Mouse (Mus musculus): Measurements from ENCODE around the gene Tfap2b.

Gene Tfap2b

GRCm38 (mm10) chr1:19232743-19233142, 24.0 kb downstream of the Tfap2b start:
- no peak for DNase-seq (ENCODE audit: extremely low read depth, low read depth)

- no peak for DNase-seq (ENCODE audit: extremely low read depth, low read depth)
Measured at GRCm38 (mm10) chr1:19233857-19234256, 25.1 kb downstream of the Tfap2b start.

- no peak for DNase-seq (ENCODE audit: extremely low read depth, low read depth)
Measured at GRCm38 (mm10) chr1:19234432-19235205, 25.9 kb downstream of the Tfap2b start.

GRCm38 (mm10) chr1:19236051-19236450, 27.3 kb downstream of the Tfap2b start:
- no peak for DNase-seq (ENCODE audit: extremely low read depth, low read depth)

GRCm38 (mm10) chr1:19236591-19236990, 27.9 kb downstream of the Tfap2b start:
- DNase-seq (ENCODE audit: extremely low read depth, low read depth), result no peak

- no peak for DNase-seq (ENCODE audit: extremely low read depth, low read depth)
Measured at GRCm38 (mm10) chr1:19237061-19237460, 28.3 kb downstream of the Tfap2b start.

GRCm38 (mm10) chr1:19237721-19238410, 29.2 kb downstream of the Tfap2b start:
- no peak for DNase-seq (ENCODE audit: extremely low read depth, low read depth)

GRCm38 (mm10) chr1:19240054-19240453, 31.3 kb downstream of the Tfap2b start:
- no peak for DNase-seq (ENCODE audit: extremely low read depth, low read depth)

GRCm38 (mm10) chr1:19241316-19241715, 32.6 kb downstream of the Tfap2b start:
- DNase-seq (ENCODE audit: extremely low read depth, low read depth), result no peak

- DNase-seq (ENCODE audit: extremely low read depth, low read depth), result no peak
Measured at GRCm38 (mm10) chr1:19242021-19242420, 33.3 kb downstream of the Tfap2b start.

- no peak for DNase-seq (ENCODE audit: extremely low read depth, low read depth)
Measured at GRCm38 (mm10) chr1:19245032-19245431, 36.3 kb downstream of the Tfap2b start.

- no peak for DNase-seq (ENCODE audit: extremely low read depth, low read depth)
Measured at GRCm38 (mm10) chr1:19251286-19251685, 42.6 kb downstream of the Tfap2b start.

- DNase-seq (ENCODE audit: extremely low read depth, low read depth), result no peak
Measured at GRCm38 (mm10) chr1:19269596-19269995, 60.9 kb downstream of the Tfap2b start.
